Mouse (Mus musculus) stomach, postnatal 0 days (tissue): ENCODE data around the gene D6Wsu163e.

ENCODE experiments used
- CTCF ChIP-seq: IDR thresholded peaks from 2 replicates; pipeline ENCODE4 v1.5.1; 2016; ENCODE audit warnings: antibody characterized with exemption, low read depth, mild to moderate bottlenecking, moderate library complexity
- EP300 ChIP-seq: optimal IDR thresholded peaks from 2 replicates; pipeline ENCODE3; 2016; ENCODE audit warnings: antibody characterized with exemption

- TF ChIP-seq CTCF (no peak), EP300 (no peak)
Measured at GRCm38 (mm10) chr6:126907378-126907777, 32.4 kb upstream of the D6Wsu163e start.
